Comparison of ENCODE assay signal across 8 mouse cellular contexts in the genomic region with DNA sequence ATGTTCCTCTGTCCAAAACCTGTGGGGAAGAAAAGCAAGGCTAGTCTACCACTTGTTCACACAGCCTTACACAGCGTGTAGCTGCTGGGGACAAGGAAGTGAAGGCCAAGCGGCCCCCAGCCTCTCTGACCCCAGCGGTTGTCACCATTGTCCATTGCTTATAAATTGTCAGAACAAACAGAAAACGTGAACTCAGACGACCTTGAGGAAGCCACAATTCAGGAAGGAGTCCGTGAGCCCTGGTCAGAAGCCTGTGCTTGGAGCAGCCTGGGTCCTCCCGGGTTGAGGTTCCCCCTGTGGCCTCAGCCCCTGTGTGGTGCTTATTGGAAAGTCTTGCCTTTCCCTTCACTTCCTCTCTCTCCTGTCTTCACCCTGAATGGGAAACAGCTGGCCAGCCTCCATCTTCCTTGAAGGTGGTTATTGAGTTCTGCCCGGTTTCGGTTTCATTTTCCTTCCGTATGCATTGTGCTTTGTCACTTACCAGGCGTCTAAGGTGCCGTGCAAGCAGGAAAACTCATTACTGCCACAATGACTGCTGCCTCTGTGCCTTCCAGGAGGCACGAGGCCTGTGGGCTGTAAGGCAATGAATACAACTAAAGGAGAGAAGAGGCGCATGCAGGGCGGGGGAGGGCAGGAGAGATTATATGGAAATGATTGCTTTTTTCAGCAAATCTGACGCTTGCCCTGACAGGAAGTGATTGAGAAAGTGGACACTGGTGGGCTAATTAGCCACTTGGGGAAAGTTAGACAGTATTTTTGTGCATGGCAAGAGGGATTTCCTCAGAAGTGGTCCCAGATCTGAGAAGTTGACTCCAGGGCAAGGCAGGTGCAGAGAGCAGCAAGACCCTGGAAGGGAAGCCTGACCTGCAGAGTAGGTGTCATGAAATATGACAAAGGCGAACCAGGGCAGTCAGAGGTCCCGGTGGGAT.
A peak's percentile ranks its signal among the peaks of the same experiment; 100 is the strongest.
DNase-seq lines count a peak whose midpoint lies in the region; ATAC-seq and TF ChIP-seq lines count a peak whose summit lies in the region.

No protein-coding gene starts in this region.

- peak overlapping the region; percentile 38 for H3K4me2 ChIP-seq in hindbrain, postnatal 0 days (ENCODE audit: low read depth, low read length)
- peak overlapping the region; percentile 69 for H3K4me2 ChIP-seq in liver, embryonic 13.5 days
- peak overlapping the region; percentile 69 for H3K4me2 ChIP-seq in myocyte (ENCODE audit: low read depth)

- ATAC-seq in hindbrain, postnatal 0 days = peak; percentile 50; the same call in 1 of the 2 replicates
- ATAC-seq in liver, embryonic 13.5 days (ENCODE audit: low read depth) = peak; percentile 47; the same call in 1 of the 2 replicates

- no peak for TF ChIP-seq CTCF in hindbrain, postnatal 0 days (IDR thresholded peaks at IDR 0.05; ENCODE audit: low read depth)

- H3ac ChIP-seq in myocyte (ENCODE audit: control insufficient read depth, insufficient read length) = no peak overlapping the region

- 45% methylated on average over 18 of the region's 18 CpGs for WGBS in hindbrain, postnatal 0 days
- 21% methylated on average over 18 of the region's 18 CpGs for WGBS in liver, embryonic 13.5 days (ENCODE audit: insufficient replicate concordance)

- no peak overlapping the region for H3K9ac ChIP-seq in hindbrain, postnatal 0 days (replicated peaks; ENCODE audit: low read length)
- peak overlapping the region; percentile 55 for H3K9ac ChIP-seq in liver, embryonic 13.5 days

- DNase-seq in A20 (ENCODE audit: low read depth, low spot score) = peak; percentile 71
- DNase-seq in gastrocnemius, adult 8-10 months (ENCODE audit: low spot score in 2 of 2) = peak; percentile 10 to 15
- peak; percentile 21 for DNase-seq in hindbrain, postnatal 0 days (ENCODE audit: low spot score)
- peak; percentile 13 for DNase-seq in liver, embryonic 13.5 days
- peak; percentile 67 for DNase-seq in thymus, postnatal 25 days
- DNase-seq in layer of hippocampus, adult 18-20 months (ENCODE audit: low spot score in 2 of 2) = no peak

- TF ChIP-seq POLR2A in myocyte (IDR thresholded peaks at IDR 0.05; ENCODE audit: insufficient read length, low read depth) = no peak

- no peaks in the 10 kb centered on the region for H3K36me3 ChIP-seq in hindbrain, postnatal 0 days (ENCODE audit: insufficient read depth, low read length)
- H3K36me3 ChIP-seq in liver, embryonic 13.5 days = no peaks in the 10 kb centered on the region
- H3K36me3 ChIP-seq in myocyte (ENCODE audit: control insufficient read depth, insufficient read depth) = no peaks in the 10 kb centered on the region

- H3K4me3 ChIP-seq in brown adipose tissue, adult 24 weeks (ENCODE audit: insufficient read depth, low read depth, low read length) = peak overlapping the region; percentile 58
- no peak overlapping the region for H3K4me3 ChIP-seq in hindbrain, postnatal 0 days (ENCODE audit: low read length)
- peak overlapping the region; percentile 59 for H3K4me3 ChIP-seq in liver, embryonic 13.5 days (replicated peaks)
- peak overlapping the region; percentile 9 for H3K4me3 ChIP-seq in myocyte

- no peaks in the 10 kb centered on the region for H3K79me2 ChIP-seq in myocyte (ENCODE audit: control insufficient read depth, insufficient read depth)

- no peaks in the 10 kb centered on the region for H3K9me3 ChIP-seq in hindbrain, postnatal 0 days (ENCODE audit: low read length)
- H3K9me3 ChIP-seq in liver, embryonic 13.5 days (replicated peaks) = no peaks in the 10 kb centered on the region

- no peaks in the 10 kb centered on the region for H3K27me3 ChIP-seq in hindbrain, postnatal 0 days (ENCODE audit: insufficient read depth, low read length)
- no peaks in the 10 kb centered on the region for H3K27me3 ChIP-seq in liver, embryonic 13.5 days
- H3K27me3 ChIP-seq in myocyte (ENCODE audit: control insufficient read depth, insufficient read depth, insufficient read length) = no peaks in the 10 kb centered on the region

- peak overlapping the region; percentile 64 for H3K27ac ChIP-seq in brown adipose tissue, adult 24 weeks (replicated peaks; ENCODE audit: low read depth, low read length)
- H3K27ac ChIP-seq in hindbrain, postnatal 0 days = no peak overlapping the region
- H3K27ac ChIP-seq in liver, embryonic 13.5 days = no peak overlapping the region; the same call in 1 of the 2 replicates

- H3K4me1 ChIP-seq in brown adipose tissue, adult 24 weeks (ENCODE audit: control insufficient read depth, insufficient read depth, insufficient read length, low read length) = peaks cover 8% of the 10 kb centered on the region; the same call in 1 of the 2 replicates
- H3K4me1 ChIP-seq in hindbrain, postnatal 0 days (ENCODE audit: insufficient read depth, low read length) = no peaks in the 10 kb centered on the region
- H3K4me1 ChIP-seq in liver, embryonic 13.5 days (replicated peaks) = peaks cover 18% of the 10 kb centered on the region

TF ChIP-seq in myocyte, 11 proteins besides CTCF, POLR2A, EP300 and RAD21:
- TF ChIP-seq POLR2AphosphoS2 (IDR thresholded peaks at IDR 0.05; ENCODE audit: insufficient read length, low read depth) (no peak), MYOG (IDR thresholded peaks at IDR 0.05; ENCODE audit: control insufficient read depth in 1 of 3, insufficient read depth in 1 of 3, insufficient read length in 2 of 3, low read depth in 2 of 3) (no peak), E2F4 (IDR thresholded peaks at IDR 0.05; ENCODE audit: insufficient read depth) (no peak), REST (IDR thresholded peaks at IDR 0.05; ENCODE audit: insufficient read depth, insufficient read length) (no peak), CEBPB (IDR thresholded peaks at IDR 0.05; ENCODE audit: insufficient read depth, poor library complexity, severe bottlenecking) (no peak), MAX (IDR thresholded peaks at IDR 0.05; ENCODE audit: low read depth) (no peak), TCF12 (IDR thresholded peaks at IDR 0.05; ENCODE audit: insufficient read depth, poor library complexity, severe bottlenecking) (no peak), USF1 (IDR thresholded peaks at IDR 0.05; ENCODE audit: low read depth) (no peak), TCF3 (IDR thresholded peaks at IDR 0.05; ENCODE audit: insufficient read length, low read depth) (no peak), MYOD1 (IDR thresholded peaks at IDR 0.05; ENCODE audit: control insufficient read depth in 1 of 3, insufficient read length in 2 of 3, low read depth in 2 of 3) (no peak), SRF (IDR thresholded peaks at IDR 0.05; ENCODE audit: control insufficient read depth, insufficient read length, low read depth) (no peak)

Comparison
In these comparisons a context has a peak if more than half of its experiments do, and no peak if none do; other contexts are left out.
1. DNase-seq: peak in A20 (single experiment), gastrocnemius, adult 8-10 months (2 of 2), hindbrain, postnatal 0 days (single experiment), liver, embryonic 13.5 days (single experiment) and thymus, postnatal 25 days (single experiment); none in layer of hippocampus, adult 18-20 months (0 of 2).
2. Peak in every context shown above with its lines, with median percentiles within 50 percentile points of each other: H3K4me2 ChIP-seq.